Mouse (Mus musculus) stomach, postnatal 0 days (tissue): ENCODE measurements around the gene Ropn1l.

ENCODE experiments used
- CTCF ChIP-seq: IDR thresholded peaks from 2 replicates; pipeline ENCODE4 v1.5.1; 2016; ENCODE audit warnings: antibody characterized with exemption, low read depth, mild to moderate bottlenecking, moderate library complexity
- EP300 ChIP-seq: optimal IDR thresholded peaks from 2 replicates; pipeline ENCODE3; 2016; ENCODE audit warnings: antibody characterized with exemption

- TF ChIP-seq CTCF (no peak), EP300 (no peak)
Measured at GRCm38 (mm10) chr15:31412436-31412835, 41.1 kb downstream of the Ropn1l start.
